Mouse (Mus musculus) frontal cortex, postnatal 25 days (tissue): ENCODE measurements around the gene Grin3b.

ENCODE experiments used
- DNase-seq, 2 experiments: peaks; one replicate each; pipeline ENCODE4 v3.0.0; 2022; ENCODE audit warnings: low spot score in 2 of 2

Grin3b gene

GRCm38 (mm10) chr10:79988506-79989271 lies 18.2 kb downstream of the Grin3b start, which contains the start of gene Cnn2:
Cnn2 (plus strand) TSS chr10:79988584.
- no peak for DNase-seq

GRCm38 (mm10) chr10:79989272-79989786 lies 18.8 kb downstream of the Grin3b start:
- DNase-seq, result no peak

GRCm38 (mm10) chr10:79989870-79990269 lies 19.4 kb downstream of the Grin3b start:
- DNase-seq, result no peak

GRCm38 (mm10) chr10:79991099-79991498 lies 20.6 kb downstream of the Grin3b start:
- no peak for DNase-seq

GRCm38 (mm10) chr10:79991548-79991947 lies 21.0 kb downstream of the Grin3b start:
- no peak for DNase-seq

GRCm38 (mm10) chr10:79994397-79995115 lies 24.0 kb downstream of the Grin3b start:
- no peak for DNase-seq

GRCm38 (mm10) chr10:79995636-79996035 lies 25.1 kb downstream of the Grin3b start:
- no peak for DNase-seq

- DNase-seq, result peak; percentile 96
Measured at GRCm38 (mm10) chr10:79996272-79997033, 25.9 kb downstream of the Grin3b start, which contains the start of gene Abca7. Abca7 (plus strand) TSS chr10:79996494.

GRCm38 (mm10) chr10:79997034-79997760 lies 26.7 kb downstream of the Grin3b start:
- DNase-seq, result peak; percentile 43 to 69

- DNase-seq, result no peak
Measured at GRCm38 (mm10) chr10:79997819-79998218, 27.3 kb downstream of the Grin3b start.

- no peak for DNase-seq
Measured at GRCm38 (mm10) chr10:80001945-80002344, 31.4 kb downstream of the Grin3b start.

GRCm38 (mm10) chr10:80002829-80003228 lies 32.3 kb downstream of the Grin3b start:
- DNase-seq, result no peak

- DNase-seq, result no peak
Measured at GRCm38 (mm10) chr10:80003374-80004232, 33.1 kb downstream of the Grin3b start.

GRCm38 (mm10) chr10:80004233-80004705 lies 33.8 kb downstream of the Grin3b start:
- DNase-seq, result no peak

- DNase-seq, result no peak
Measured at GRCm38 (mm10) chr10:80011740-80012139, 41.2 kb downstream of the Grin3b start.

- no peak for DNase-seq
Measured at GRCm38 (mm10) chr10:80013609-80014008, 43.1 kb downstream of the Grin3b start.

GRCm38 (mm10) chr10:80014484-80015290 lies 44.2 kb downstream of the Grin3b start:
- DNase-seq, result no peak

GRCm38 (mm10) chr10:80015583-80015982 lies 45.1 kb downstream of the Grin3b start:
- DNase-seq, result no peak

GRCm38 (mm10) chr10:80016511-80016910 lies 46.0 kb downstream of the Grin3b start, which contains the start of gene Arhgap45:
Arhgap45 (plus strand) TSS chr10:80016653.
- no peak for DNase-seq
